Mouse (Mus musculus): ENCODE measurements at regions not wholly inside any gene's neighbourhood (a gene's known extent, or its start where the extent isn't known, plus 50 kb on each side); places are given as distances from the start of the nearest gene placed in this dataset.

GRCm38 (mm10) chr7:73165521-73165920, 209.8 kb upstream of the Rgma start:
- TF ChIP-seq SMC3 (IDR thresholded peaks at IDR 0.05; ENCODE audit: low read depth, low read length) (no peak), E2F4 (IDR thresholded peaks at IDR 0.05; ENCODE audit: borderline replicate concordance, low read depth, low read length) (no peak), POLR2A (IDR thresholded peaks at IDR 0.05; ENCODE audit: control insufficient read depth in 1 of 2, insufficient read depth in 1 of 2, low read depth in 1 of 2, low read length in 2 of 2, poor library complexity in 1 of 2) (no peak), TCF12 (IDR thresholded peaks at IDR 0.05; ENCODE audit: low read depth, low read length) (no peak), USF1 (IDR thresholded peaks at IDR 0.05; ENCODE audit: low read depth, low read length) (no peak), MYB (IDR thresholded peaks at IDR 0.05; ENCODE audit: low read depth, low read length) (no peak), EP300 (IDR thresholded peaks at IDR 0.05; ENCODE audit: low read depth in 1 of 2, low read length in 2 of 2) (no peak), TAL1 (IDR thresholded peaks at IDR 0.05; ENCODE audit: low read length) (no peak), ZC3H11A (IDR thresholded peaks at IDR 0.05; ENCODE audit: low read depth, low read length) (no peak), CTCF (IDR thresholded peaks at IDR 0.05 in 2 of 3, conservative IDR thresholded peaks at IDR 0.05 in 1 of 3; ENCODE audit: control insufficient read depth in 1 of 3, insufficient read depth in 1 of 3, low read depth in 2 of 3, low read length in 3 of 3, poor library complexity in 1 of 3, severe bottlenecking in 1 of 3) (no peak), RCOR1 (IDR thresholded peaks at IDR 0.05; ENCODE audit: low read depth, low read length) (no peak), TBP (IDR thresholded peaks at IDR 0.05; ENCODE audit: low read depth, low read length) (no peak)

Data from MEL (cell line).